Mouse (Mus musculus) myocyte (in vitro differentiated cells): ENCODE results near the gene Lctl. TPM values are rescaled to one million over a fixed set of nuclear protein-coding genes. Genes with fewer than 3 reads are reported as not detected.
"Not testable (repeated sequence)": the region's sequence is repeated elsewhere in the genome, so short reads cannot be mapped to it uniquely, and the experiment has no call there.

ENCODE experiments used
- H3K27me3 ChIP-seq: one replicate; pipeline ENCODE4 v1.6.1; 2011; ENCODE audit not compliant: control insufficient read depth, insufficient read depth, insufficient read length
- H3K36me3 ChIP-seq: one replicate; pipeline ENCODE4 v1.6.1; 2011; ENCODE audit not compliant: control insufficient read depth, insufficient read depth
- H3K4me2 ChIP-seq: one replicate; pipeline ENCODE4 v1.6.1; 2011; ENCODE audit warnings: low read depth, control low read depth
- H3K4me3 ChIP-seq: one replicate; pipeline ENCODE4 v1.5.1; 2011; ENCODE audit warnings: mild to moderate bottlenecking, control low read depth, moderate library complexity
- H3K79me2 ChIP-seq: one replicate; pipeline ENCODE4 v1.6.1; 2011; ENCODE audit not compliant: control insufficient read depth, insufficient read depth
- H3ac ChIP-seq: one replicate; pipeline ENCODE4 v1.6.1; 2011; ENCODE audit not compliant: control insufficient read depth, insufficient read length
- CEBPB ChIP-seq: IDR thresholded peaks from 2 replicates; pipeline ENCODE4 v1.6.1; 2011; ENCODE audit warnings: mild to moderate bottlenecking, moderate library complexity; ENCODE audit not compliant: poor library complexity, insufficient read depth, severe bottlenecking
- E2F4 ChIP-seq: IDR thresholded peaks from one replicate; pipeline ENCODE4 v1.6.1; 2011; ENCODE audit warnings: mild to moderate bottlenecking, control low read depth, moderate library complexity; ENCODE audit not compliant: insufficient read depth
- MAX ChIP-seq: IDR thresholded peaks from one replicate; pipeline ENCODE4 v1.6.1; 2011; ENCODE audit warnings: low read depth, mild to moderate bottlenecking, control low read depth
- MYOD1 ChIP-seq, 3 experiments: IDR thresholded peaks; one replicate each; pipeline ENCODE4 v1.6.1; 2011; ENCODE audit warnings: control low read depth in 2 of 3, low read depth in 2 of 3, mild to moderate bottlenecking in 2 of 3, moderate library complexity in 1 of 3; ENCODE audit not compliant: insufficient read length in 2 of 3, control insufficient read depth in 1 of 3
- MYOG ChIP-seq, 3 experiments: IDR thresholded peaks; one replicate each; pipeline ENCODE4 v1.6.1; 2011; ENCODE audit warnings: control low read depth in 2 of 3, low read depth in 2 of 3, mild to moderate bottlenecking in 2 of 3; ENCODE audit not compliant: insufficient read length in 2 of 3, control insufficient read depth in 1 of 3, insufficient read depth in 1 of 3
- POLR2A ChIP-seq: IDR thresholded peaks from one replicate; pipeline ENCODE4 v1.6.1; 2011; ENCODE audit warnings: low read depth, mild to moderate bottlenecking, control low read depth, moderate library complexity; ENCODE audit not compliant: insufficient read length
- POLR2AphosphoS2 ChIP-seq: IDR thresholded peaks from one replicate; pipeline ENCODE4 v1.6.1; 2011; ENCODE audit warnings: low read depth, control low read depth; ENCODE audit not compliant: insufficient read length
- REST ChIP-seq: IDR thresholded peaks from one replicate; pipeline ENCODE4 v1.6.1; 2011; ENCODE audit warnings: mild to moderate bottlenecking, control low read depth, moderate library complexity; ENCODE audit not compliant: insufficient read depth, insufficient read length
- SRF ChIP-seq: IDR thresholded peaks from one replicate; pipeline ENCODE4 v1.6.1; 2011; ENCODE audit warnings: low read depth; ENCODE audit not compliant: control insufficient read depth, insufficient read length
- TCF12 ChIP-seq: IDR thresholded peaks from one replicate; pipeline ENCODE4 v1.6.1; 2011; ENCODE audit warnings: mild to moderate bottlenecking, control low read depth; ENCODE audit not compliant: poor library complexity, insufficient read depth, severe bottlenecking
- TCF3 ChIP-seq: IDR thresholded peaks from one replicate; pipeline ENCODE4 v1.6.1; 2011; ENCODE audit warnings: low read depth, control low read depth; ENCODE audit not compliant: insufficient read length
- USF1 ChIP-seq: IDR thresholded peaks from one replicate; pipeline ENCODE4 v1.6.1; 2011; ENCODE audit warnings: low read depth, mild to moderate bottlenecking, control low read depth, moderate library complexity
- polyA plus RNA-seq: library from polyadenylated mRNA; unstranded; fragments of >200 nt; fragmentation: generic; extraction: Trizol; gene quantifications from one replicate; pipeline ENCODE4 v1.2.1, GENCODE M21; 2012; ENCODE audit warnings: missing spikeins

Gene Lctl
- polyA plus RNA-seq, 1 experiment = 0.23 TPM

DNA sequence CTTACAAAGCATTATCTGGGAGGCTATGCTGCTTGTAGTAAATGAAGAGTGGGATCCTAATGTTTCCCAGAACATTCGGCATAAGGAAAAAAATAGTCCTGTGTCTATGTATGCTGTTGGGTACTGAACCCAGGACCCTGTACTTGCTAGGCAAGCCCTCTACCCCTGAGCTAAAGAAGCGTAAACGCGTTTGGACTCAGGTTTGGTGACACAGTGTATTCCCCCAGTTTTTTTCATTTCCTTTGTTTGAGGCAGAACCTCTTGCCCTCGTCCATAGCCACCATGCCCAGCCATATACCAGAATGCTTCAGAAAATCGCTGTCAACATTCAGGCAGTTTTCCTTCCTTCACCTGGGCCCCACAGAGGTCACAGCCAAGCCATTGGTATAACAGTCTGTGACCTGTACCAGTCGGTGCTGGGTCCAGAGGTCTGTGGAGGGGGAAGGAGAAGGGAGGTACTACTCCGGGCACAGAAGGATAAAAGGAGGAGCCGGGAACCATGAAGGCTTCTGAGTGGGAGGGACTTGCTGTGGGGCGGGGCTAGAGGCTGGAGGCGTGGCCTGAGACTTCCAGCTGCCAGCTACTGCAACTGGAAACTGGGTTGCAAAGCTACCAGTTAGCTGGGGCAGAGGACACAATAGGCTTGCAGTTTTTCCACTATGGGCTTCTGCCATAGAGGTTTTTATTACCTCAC, 3.8 kb downstream of the Lctl start:
- H3K27me3 ChIP-seq = no peaks in the 10 kb centered on the region
- TF ChIP-seq MYOG (IDR thresholded peaks at IDR 0.05; ENCODE audit: control insufficient read depth in 1 of 3, insufficient read depth in 1 of 3, insufficient read length in 2 of 3, low read depth in 2 of 3) = no peak
- no peak for TF ChIP-seq CEBPB
- TF ChIP-seq SRF = no peak
- no peak for TF ChIP-seq MAX
- no peak for TF ChIP-seq POLR2A
- TF ChIP-seq TCF3 = no peak
- TF ChIP-seq USF1 = no peak
- TF ChIP-seq MYOD1 (IDR thresholded peaks at IDR 0.05; ENCODE audit: control insufficient read depth in 1 of 3, insufficient read length in 2 of 3, low read depth in 2 of 3) = no peak
- TF ChIP-seq E2F4 = no peak
- TF ChIP-seq REST = no peak
- no peak for TF ChIP-seq TCF12
- no peak for TF ChIP-seq POLR2AphosphoS2
- no peaks in the 10 kb centered on the region for H3K79me2 ChIP-seq
- no peak overlapping the region for H3K4me2 ChIP-seq
- no peak overlapping the region for H3ac ChIP-seq
- H3K36me3 ChIP-seq = no peaks in the 10 kb centered on the region
- H3K4me3 ChIP-seq = no peak overlapping the region

DNA sequence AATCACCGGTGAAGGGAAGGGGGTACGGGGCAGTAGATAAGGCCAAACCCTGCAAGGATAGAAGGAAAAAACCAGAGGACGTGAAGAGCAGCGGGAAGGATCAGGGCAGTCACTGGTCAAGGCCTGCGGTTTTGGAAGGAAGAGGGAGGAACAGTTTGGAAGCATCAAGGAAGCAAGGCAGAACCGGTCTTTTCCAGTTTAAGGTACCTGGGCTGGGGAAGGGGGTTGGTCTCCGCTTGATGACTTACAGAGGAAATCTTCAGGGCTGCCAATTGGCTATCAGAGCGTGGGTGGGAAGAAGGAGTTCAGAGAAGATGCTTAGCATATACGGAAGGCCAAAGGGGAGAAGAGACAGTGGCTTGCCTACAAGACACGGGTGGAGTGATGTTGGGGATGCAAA, 5.7 kb downstream of the Lctl start:
- Histone ChIP-seq H3K27me3 (no peaks in the 10 kb centered on the region), H3K4me3 (no peak overlapping the region), H3K4me2 (no peak overlapping the region), H3K36me3 (no peaks in the 10 kb centered on the region), H3ac (no peak overlapping the region), H3K79me2 (no peaks in the 10 kb centered on the region)
- no peak for TF ChIP-seq MYOG (IDR thresholded peaks at IDR 0.05; ENCODE audit: control insufficient read depth in 1 of 3, insufficient read depth in 1 of 3, insufficient read length in 2 of 3, low read depth in 2 of 3)

DNA sequence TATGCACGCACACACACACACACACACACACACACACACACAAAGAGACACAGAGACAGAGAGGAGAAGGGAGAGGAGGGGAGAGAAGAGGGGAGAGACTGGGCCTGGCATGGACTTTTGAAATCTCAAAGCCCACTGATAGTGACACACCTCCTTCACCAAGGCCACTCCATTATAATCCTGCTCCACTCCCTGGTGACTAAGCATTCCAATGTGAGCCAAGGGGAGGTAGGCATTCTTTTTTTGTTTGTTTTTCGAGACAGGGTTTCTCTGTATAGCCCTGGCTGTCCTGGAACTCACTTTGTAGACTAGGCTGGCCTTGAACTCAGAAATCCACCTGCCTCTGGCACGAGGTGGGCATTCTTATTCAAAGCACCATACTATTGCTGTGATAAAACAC, 7.9 kb downstream of the Lctl start:
- H3K4me3 ChIP-seq, H3K36me3 ChIP-seq, H3ac ChIP-seq, H3K79me2 ChIP-seq, H3K27me3 ChIP-seq: not testable (repeated sequence)
- H3K4me2 ChIP-seq = peak overlapping the region; percentile 34

DNA sequence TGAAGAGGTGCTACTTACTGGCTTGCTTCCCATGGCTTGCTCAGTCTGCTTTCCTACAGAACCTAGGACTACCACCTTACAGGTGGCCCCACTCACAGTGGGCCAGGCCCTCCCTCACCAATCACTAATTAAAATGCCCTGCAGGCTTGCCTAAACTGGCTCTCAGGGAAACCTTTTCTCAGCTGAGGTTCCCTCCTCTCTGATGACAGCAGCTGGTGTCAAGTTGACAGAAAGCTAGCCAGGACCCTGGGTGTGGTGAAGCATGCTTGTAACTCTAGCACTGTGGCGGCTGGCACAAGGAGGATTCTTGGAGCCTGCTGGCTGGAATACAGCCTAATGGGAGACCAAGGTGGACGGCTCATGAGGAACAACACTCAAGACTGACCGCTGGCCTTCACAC, 8.4 kb downstream of the Lctl start:
- H3K27me3 ChIP-seq = no peaks in the 10 kb centered on the region
- H3K4me2 ChIP-seq = peak overlapping the region; percentile 34
- H3K79me2 ChIP-seq = no peaks in the 10 kb centered on the region
- no peaks in the 10 kb centered on the region for H3K36me3 ChIP-seq
- H3K4me3 ChIP-seq = no peak overlapping the region
- TF ChIP-seq POLR2A = no peak
- TF ChIP-seq SRF = no peak
- TF ChIP-seq MYOG (IDR thresholded peaks at IDR 0.05; ENCODE audit: control insufficient read depth in 1 of 3, insufficient read depth in 1 of 3, insufficient read length in 2 of 3, low read depth in 2 of 3) = peak in 2 of 3 experiments; percentile 8 to 61
- TF ChIP-seq MYOD1 (IDR thresholded peaks at IDR 0.05; ENCODE audit: control insufficient read depth in 1 of 3, insufficient read length in 2 of 3, low read depth in 2 of 3) = peak in 1 of 3 experiments; percentile 55
- TF ChIP-seq MAX = no peak
- H3ac ChIP-seq = no peak overlapping the region

DNA sequence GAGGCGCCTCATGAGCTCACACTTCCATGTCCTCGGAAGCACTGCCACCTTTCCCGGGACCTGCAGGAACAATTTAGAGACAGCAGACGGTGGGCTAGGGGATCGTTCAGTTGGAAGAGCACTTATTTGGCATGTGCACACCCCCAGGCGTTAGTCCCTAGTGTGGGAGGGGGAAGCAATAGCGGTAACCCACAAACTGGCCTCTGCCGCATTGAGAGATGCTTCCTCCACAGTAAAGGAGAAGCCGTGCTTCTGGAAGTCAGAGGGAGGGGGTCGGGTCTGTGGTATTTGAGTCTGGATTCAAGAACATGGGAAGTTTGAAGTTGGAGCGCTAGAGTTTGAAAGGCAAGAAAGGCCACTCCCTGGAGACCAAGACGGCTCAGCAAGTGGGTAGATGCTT, 9.2 kb downstream of the Lctl start:
- Histone ChIP-seq H3K27me3 (no peaks in the 10 kb centered on the region), H3K36me3 (no peaks in the 10 kb centered on the region), H3K4me3 (no peak overlapping the region), H3ac (no peak overlapping the region), H3K79me2 (no peaks in the 10 kb centered on the region), H3K4me2 (no peak overlapping the region)
- no peak for TF ChIP-seq POLR2AphosphoS2
- no peak for TF ChIP-seq E2F4
- TF ChIP-seq TCF3 = no peak
- TF ChIP-seq CEBPB = no peak
- no peak for TF ChIP-seq SRF
- TF ChIP-seq USF1 = no peak
- TF ChIP-seq MYOG (IDR thresholded peaks at IDR 0.05; ENCODE audit: control insufficient read depth in 1 of 3, insufficient read depth in 1 of 3, insufficient read length in 2 of 3, low read depth in 2 of 3) = no peak
- TF ChIP-seq TCF12 = no peak
- no peak for TF ChIP-seq POLR2A
- no peak for TF ChIP-seq MAX
- no peak for TF ChIP-seq MYOD1 (IDR thresholded peaks at IDR 0.05; ENCODE audit: control insufficient read depth in 1 of 3, insufficient read length in 2 of 3, low read depth in 2 of 3)
- no peak for TF ChIP-seq REST
